Mouse (Mus musculus) frontal cortex, postnatal 36 days (tissue): Measurements from ENCODE around the gene Dnajc17.

Experiments
- DNase-seq, 2 experiments: peaks; one replicate each; pipeline ENCODE4 v3.0.0; 2022; ENCODE audit warnings: low spot score in 2 of 2

The Dnajc17 gene

GRCm38 (mm10) chr2:119161247-119161646 is 47.3 kb downstream of the Dnajc17 start:
- DNase-seq, result no peak

GRCm38 (mm10) chr2:119157836-119158235 is 50.8 kb downstream of the Dnajc17 start:
- no peak for DNase-seq

GRCm38 (mm10) chr2:119156681-119157572 is 51.7 kb downstream of the Dnajc17 start, which contains the start of gene Rmdn3:
Rmdn3 (minus strand) TSS chr2:119157034.
- peak; percentile 97 to 99 for DNase-seq

GRCm38 (mm10) chr2:119156081-119156680 is 52.4 kb downstream of the Dnajc17 start:
- DNase-seq, result peak in 1 of 2 experiments; percentile 13

- no peak for DNase-seq
Observed at GRCm38 (mm10) chr2:119155388-119155787, 53.2 kb downstream of the Dnajc17 start.

- DNase-seq, result no peak
Observed at GRCm38 (mm10) chr2:119154683-119155082, 53.9 kb downstream of the Dnajc17 start.

GRCm38 (mm10) chr2:119152255-119152654 is 56.3 kb downstream of the Dnajc17 start:
- DNase-seq, result no peak

- peak; percentile 42 to 67 for DNase-seq
Observed at GRCm38 (mm10) chr2:119147775-119148174, 60.8 kb downstream of the Dnajc17 start.

GRCm38 (mm10) chr2:119147160-119147678 is 61.4 kb downstream of the Dnajc17 start:
- DNase-seq, result no peak

GRCm38 (mm10) chr2:119146435-119146834 is 62.2 kb downstream of the Dnajc17 start:
- no peak for DNase-seq

- DNase-seq, result no peak
Observed at GRCm38 (mm10) chr2:119145199-119145598, 63.4 kb downstream of the Dnajc17 start.

- no peak for DNase-seq
Observed at GRCm38 (mm10) chr2:119136346-119136898, 72.2 kb downstream of the Dnajc17 start.
